Mouse (Mus musculus) heart, postnatal 0 days (tissue): ENCODE results near the gene Atp6v1e2. TPM values are rescaled to one million over a fixed set of nuclear protein-coding genes. Genes with fewer than 3 reads are reported as not detected.
A peak's percentile ranks its signal among the peaks of the same experiment; 100 is the strongest.

Experiments used
- ATAC-seq: fragments of 200-750 bp; cut with Nextera tagmentation; 2 replicates; pipeline ENCODE4 v1.8.0; 2017; ENCODE audit warnings: low read depth, moderate number of reproducible peaks, moderate library complexity; ENCODE audit not compliant: insufficient read depth
- DNase-seq: peaks from one replicate; pipeline ENCODE4 v3.0.0-alpha.2; 2016; ENCODE audit warnings: low spot score
- H3K27ac ChIP-seq: fragments of 300-500 bp; sonication (generic); 2 replicates; pipeline ENCODE4 v1.5.1; 2014; ENCODE audit warnings: low read depth, mild to moderate bottlenecking
- H3K27me3 ChIP-seq: fragments of 300-500 bp; sonication (generic); 2 replicates; pipeline ENCODE4 v1.6.1; 2014; ENCODE audit warnings: low read length, mixed read lengths; ENCODE audit not compliant: control insufficient read depth, insufficient read depth
- H3K36me3 ChIP-seq: fragments of 300-500 bp; sonication (generic); replicated peaks from 2 replicates; pipeline ENCODE4 v1.6.1; 2014; ENCODE audit warnings: low read length, mixed read lengths; ENCODE audit not compliant: control insufficient read depth, insufficient read depth
- H3K4me1 ChIP-seq: fragments of 300-500 bp; sonication (generic); 2 replicates; pipeline ENCODE4 v1.6.1; 2014; ENCODE audit warnings: antibody characterized with exemption; ENCODE audit not compliant: control insufficient read depth, insufficient read depth
- H3K4me2 ChIP-seq: fragments of 300-500 bp; sonication (generic); 2 replicates; pipeline ENCODE4 v1.6.1; 2014; ENCODE audit warnings: low read depth, mild to moderate bottlenecking, low read length, moderate library complexity
- H3K4me3 ChIP-seq: fragments of 300-500 bp; sonication (generic); 2 replicates; pipeline ENCODE4 v1.5.1; 2014; ENCODE audit warnings: low read depth, low read length
- H3K9ac ChIP-seq: fragments of 300-500 bp; sonication (generic); replicated peaks from 2 replicates; pipeline ENCODE4 v1.6.1; 2014; ENCODE audit warnings: low read depth, low read length, mixed read lengths
- H3K9me3 ChIP-seq: fragments of 300-500 bp; sonication (generic); replicated peaks from 2 replicates; pipeline ENCODE4 v1.6.1; 2016; ENCODE audit warnings: low read length; ENCODE audit not compliant: control insufficient read depth
- CTCF ChIP-seq: IDR thresholded peaks from 2 replicates; pipeline ENCODE4 v1.5.1; 2016; ENCODE audit warnings: antibody characterized with exemption, control low read depth, low read depth
- EP300 ChIP-seq: IDR thresholded peaks from 2 replicates; pipeline ENCODE4 v1.6.1; 2016; ENCODE audit warnings: antibody characterized with exemption, low read depth
- WGBS: fragments of 180-500 bp; shearing (Covaris S2); extraction: QIAGEN DNeasy Blood & Tissue Kit; methylation state at CpG from one replicate; pipeline ENCODE4 v1.1.7; 2014; 5-methylcytosine and 5-hydroxymethylcytosine counted together
- polyA plus RNA-seq: library from polyadenylated mRNA; unstranded; fragments of >200 nt; fragmentation: Nextera tagmentation; extraction: Ambion mirVana; gene quantifications from 2 replicates; pipeline ENCODE4 v1.2.1, GENCODE M21; 2015
- total RNA-seq: library from RNA; depleted of rRNA; stranded (reverse); fragments of >200 nt; gene quantifications from 2 replicates; pipeline ENCODE4 v1.2.3, GENCODE M21; 2014; ENCODE audit warnings: low replicate concordance; rRNA removed

The Atp6v1e2 gene
- not detected in 2 replicates for total RNA-seq
- polyA plus RNA-seq: not detected in 2 replicates

- Histone ChIP-seq H3K36me3 (no peaks in the 10 kb centered on the region), H3K4me1 (no peaks in the 10 kb centered on the region), H3K4me2 (no peak within 1 kb of the TSS), H3K27me3 (no peaks in the 10 kb centered on the region), H3K9ac (no peak within 1 kb of the TSS), H3K27ac (no peak within 1 kb of the TSS), H3K4me3 (no peak within 1 kb of the TSS), H3K9me3 (no peaks in the 10 kb centered on the region)
- 82% methylated on average over 28 of the region's 28 CpGs for WGBS
- DNase-seq (no peak), ATAC-seq (no peak)
- TF ChIP-seq CTCF: no peak
- no peak for TF ChIP-seq EP300
Observed at GRCm38 (mm10) chr17:86947840-86948796, at the start of gene Atp6v1e2. TSS of gene Atp6v1e2 (minus strand) at chr17:86947897.

GRCm38 (mm10) chr17:86997323-86997722, 49.6 kb upstream of the Atp6v1e2 start:
- DNase-seq (no peak), ATAC-seq (no peak)
- no peaks in the 10 kb centered on the region for H3K4me1 ChIP-seq
- no peaks in the 10 kb centered on the region for H3K27me3 ChIP-seq
- H3K4me3 ChIP-seq: no peak overlapping the region
- 77% methylated on average over 6 of the region's 6 CpGs for WGBS
- no peak overlapping the region for H3K27ac ChIP-seq
- H3K9me3 ChIP-seq: no peaks in the 10 kb centered on the region
- no peak overlapping the region for H3K9ac ChIP-seq
- H3K36me3 ChIP-seq: peaks cover 48% of the 10 kb centered on the region
- TF ChIP-seq EP300 (no peak), CTCF (no peak)
- no peak overlapping the region for H3K4me2 ChIP-seq

- no peaks in the 10 kb centered on the region for H3K9me3 ChIP-seq
- no peak overlapping the region for H3K4me2 ChIP-seq
- DNase-seq (no peak), ATAC-seq (no peak)
- no peaks in the 10 kb centered on the region for H3K27me3 ChIP-seq
- TF ChIP-seq CTCF: no peak
- no peak for TF ChIP-seq EP300
- no peak overlapping the region for H3K9ac ChIP-seq
- H3K27ac ChIP-seq: no peak overlapping the region
- H3K36me3 ChIP-seq: peaks cover 13% of the 10 kb centered on the region; the same call in 1 of the 2 replicates
- H3K4me1 ChIP-seq: peaks cover 40% of the 10 kb centered on the region
- H3K4me3 ChIP-seq: no peak overlapping the region
- WGBS: 84% methylated on average over 8 of the region's 8 CpGs
Observed at GRCm38 (mm10) chr17:86991306-86991705, 43.6 kb upstream of the Atp6v1e2 start.

- peak; percentile 52; the same call in 1 of the 2 replicates for ATAC-seq
- Histone ChIP-seq H3K36me3 (no peaks in the 10 kb centered on the region), H3K4me3 (no peak overlapping the region), H3K27ac (peak overlapping the region; percentile 36; the same call in 1 of the 2 replicates), H3K9me3 (no peaks in the 10 kb centered on the region), H3K9ac (peak overlapping the region; percentile 25; the same call in 1 of the 2 replicates), H3K4me2 (no peak overlapping the region), H3K27me3 (no peaks in the 10 kb centered on the region), H3K4me1 (peaks cover 40% of the 10 kb centered on the region)
- TF ChIP-seq CTCF: no peak
- no peak for TF ChIP-seq EP300
- WGBS: 28% methylated on average over 6 of the region's 6 CpGs
- DNase-seq: peak; percentile 39
Observed at GRCm38 (mm10) chr17:86988601-86989184, 41.0 kb upstream of the Atp6v1e2 start.

GRCm38 (mm10) chr17:86988161-86988560, 40.5 kb upstream of the Atp6v1e2 start:
- no peak for TF ChIP-seq EP300
- ATAC-seq (no peak), DNase-seq (peak; percentile 13)
- WGBS: 77% methylated on average over 5 of the region's 5 CpGs
- Histone ChIP-seq H3K27me3 (no peaks in the 10 kb centered on the region), H3K4me2 (no peak overlapping the region), H3K9ac (no peak overlapping the region), H3K4me1 (peaks cover 40% of the 10 kb centered on the region), H3K36me3 (no peaks in the 10 kb centered on the region), H3K27ac (peak overlapping the region; percentile 36; the same call in 1 of the 2 replicates), H3K9me3 (no peaks in the 10 kb centered on the region), H3K4me3 (no peak overlapping the region)
